Mouse (Mus musculus) lung, adult 2 months (tissue): Measurements from ENCODE around the gene Zbtb20.

Source experiments
- CTCF ChIP-seq: fragments of 200-500 bp; IDR thresholded peaks from 2 replicates; pipeline ENCODE4 v1.5.1; 2011; ENCODE audit warnings: mild to moderate bottlenecking, low read length, control low read depth; ENCODE audit not compliant: insufficient read depth
- POLR2A ChIP-seq: fragments of 200-500 bp; IDR thresholded peaks from 2 replicates; pipeline ENCODE4 v1.6.1; 2011; ENCODE audit warnings: low read depth, mild to moderate bottlenecking, control low read depth, low read length, borderline replicate concordance; ENCODE audit errors: extremely low read depth

DNA sequence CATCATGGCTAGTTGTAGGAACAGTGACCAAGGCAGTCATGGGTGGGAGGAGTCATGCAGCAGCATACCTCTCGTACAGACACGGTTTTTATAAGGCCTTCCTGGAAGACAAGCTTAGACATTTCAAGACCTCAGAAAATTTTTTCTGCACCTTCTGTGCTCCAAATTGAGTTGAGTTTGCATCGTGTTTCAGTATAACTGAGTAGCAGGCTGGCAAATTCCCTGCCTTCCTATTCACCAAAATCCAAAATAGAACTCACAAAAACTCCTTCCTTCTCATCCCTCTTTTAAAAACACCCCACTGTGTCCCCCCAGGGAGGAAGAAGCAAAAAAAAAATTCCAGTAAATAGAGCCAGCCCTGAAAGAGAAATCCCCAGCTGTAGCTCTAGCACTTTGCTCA is 606.4 kb downstream of the Zbtb20 start:
- TF ChIP-seq CTCF (no peak), POLR2A (no peak)
